Mouse (Mus musculus): ENCODE measurements around the gene Omt2a. TPM values are rescaled to one million over a fixed set of nuclear protein-coding genes. Genes with fewer than 3 reads are reported as not detected.
A peak's percentile ranks its signal among the peaks of the same experiment; 100 is the strongest.
"Not testable (repeated sequence)": the region's sequence is repeated elsewhere in the genome, so short reads cannot be mapped to it uniquely, and the experiment has no call there.

Omt2a gene
- total RNA-seq (2021): not detected in 2 replicates
- long read RNA-seq: 0 reads

DNA sequence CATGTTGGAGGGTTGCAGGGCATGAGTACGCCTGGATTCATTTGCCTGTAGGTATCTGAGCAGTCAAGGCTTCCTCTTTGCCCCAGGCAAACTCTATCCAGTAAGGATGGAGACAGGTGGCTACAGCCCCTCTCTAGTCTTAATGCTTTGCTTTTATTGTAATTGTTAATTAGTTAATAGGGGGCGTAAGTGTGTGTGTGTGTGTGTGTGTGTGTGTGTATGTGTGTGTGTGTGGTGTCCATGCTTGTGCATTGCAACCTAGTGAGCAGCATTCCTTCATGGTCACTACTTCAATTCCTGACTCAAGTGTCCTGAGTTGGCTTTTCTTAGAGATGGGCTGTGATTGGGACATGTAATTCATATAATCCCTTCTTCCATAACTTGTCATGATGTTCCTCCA, at the start of gene Omt2a:
TSS of gene Omt2a (minus strand) at position 101 of the 400 bp plus-strand sequence.
- DNase-seq: no peak

GRCm38 (mm10) chr9:78363374-78363773, 48.8 kb upstream of the Omt2a start:
- no peak for DNase-seq

DNA sequence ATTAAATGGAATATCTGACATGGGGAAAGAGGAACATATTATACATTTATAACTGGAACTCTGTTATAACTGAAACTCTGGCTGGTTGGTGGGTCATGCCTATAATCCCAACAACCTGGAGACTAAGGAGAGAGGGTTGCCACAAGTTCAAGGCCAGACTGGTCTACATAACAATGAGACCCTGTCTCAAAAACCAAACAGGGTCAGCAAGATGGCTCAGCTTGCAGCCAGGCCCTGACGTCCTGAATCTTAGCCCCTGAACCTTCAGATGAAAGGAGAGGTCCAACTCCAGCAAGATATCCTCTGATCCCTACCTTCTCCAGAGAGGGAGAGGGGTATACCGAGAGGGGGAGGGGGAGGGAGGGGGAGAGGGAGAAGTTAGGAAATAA, 45.9 kb upstream of the Omt2a start:
- no peak for DNase-seq

DNA sequence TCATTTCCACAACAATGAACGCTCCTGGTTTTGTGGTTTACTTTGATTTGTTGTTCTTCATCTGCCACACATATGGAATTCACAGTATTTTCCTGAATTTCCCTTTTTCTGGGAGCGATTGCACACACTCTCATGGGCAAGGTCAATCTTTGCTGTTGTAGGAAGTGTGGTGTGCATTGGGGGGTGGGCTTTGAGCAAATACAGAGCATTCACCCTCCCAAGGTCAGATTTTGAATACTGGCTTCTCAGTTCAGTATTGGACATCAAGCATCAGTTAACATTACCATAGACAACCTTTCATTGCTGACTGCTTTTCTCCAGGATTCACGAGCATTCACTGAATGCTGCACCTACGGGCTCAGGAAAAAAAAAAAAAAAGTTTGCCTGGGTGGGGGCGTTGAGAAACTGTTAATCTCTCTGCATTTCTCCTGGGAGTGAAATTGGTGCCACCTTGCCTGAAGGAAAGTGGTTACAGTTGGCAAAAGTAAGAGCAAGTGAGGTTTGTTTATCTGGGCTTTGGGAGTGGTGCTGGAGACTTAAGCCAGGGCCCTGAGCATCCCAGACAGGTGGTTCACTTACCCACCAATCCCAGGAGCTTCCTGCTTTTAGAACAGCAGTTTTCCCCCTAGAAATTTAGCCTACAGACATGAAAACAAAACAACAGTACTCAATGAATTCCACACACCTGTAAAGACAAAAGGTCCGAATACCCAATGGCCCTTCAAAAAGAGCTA, 45.3 kb upstream of the Omt2a start:
- DNase-seq: no peak

DNA sequence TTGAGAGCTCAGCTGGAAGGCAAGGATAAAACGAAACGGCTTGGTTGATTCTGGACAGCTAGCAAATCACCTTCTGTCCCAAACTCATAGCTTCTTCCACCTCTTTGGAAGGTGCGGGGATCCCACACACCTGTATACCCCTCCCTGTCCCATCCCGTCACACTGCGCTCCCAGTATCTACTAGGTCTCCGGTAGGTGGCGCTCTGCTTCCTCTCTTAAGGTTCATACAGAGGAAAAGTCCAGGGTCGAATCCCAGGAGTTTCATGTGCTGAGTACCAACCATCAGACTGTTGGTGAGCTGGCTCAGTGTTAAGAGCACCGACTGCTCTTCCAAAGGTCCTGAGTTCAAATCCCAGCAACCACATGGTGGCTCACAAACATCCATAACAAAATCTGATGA, 43.5 kb upstream of the Omt2a start:
- DNase-seq: peak; percentile 73

DNA sequence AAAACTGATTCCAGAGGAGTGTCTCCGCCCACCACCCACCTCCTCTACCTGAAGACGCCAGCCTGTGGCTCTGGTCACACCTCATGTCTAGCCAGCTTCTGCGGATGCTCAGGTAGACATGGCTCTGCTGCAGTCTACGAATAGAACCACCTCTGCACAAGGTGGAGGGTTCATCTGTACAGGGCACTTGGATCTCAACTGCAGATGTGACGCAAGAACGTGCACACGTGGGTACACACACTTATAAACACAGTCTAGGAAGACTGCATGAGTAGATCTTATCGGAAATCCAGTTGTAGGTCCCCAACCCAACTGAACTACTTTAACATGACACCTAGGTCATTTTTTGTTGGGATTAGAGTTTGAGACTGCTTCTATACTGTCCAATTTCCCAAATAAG, 41.0 kb upstream of the Omt2a start, which contains the start of gene Gsta2:
TSS of gene Gsta2 (minus strand) at position 178 of the 400 bp plus-strand sequence.
- DNase-seq: no peak

GRCm38 (mm10) chr9:78354665-78355578, 40.3 kb upstream of the Omt2a start:
- no peak for DNase-seq

- DNase-seq: no peak
Observed at GRCm38 (mm10) chr9:78351504-78352220, 37.1 kb upstream of the Omt2a start.

GRCm38 (mm10) chr9:78350007-78350406, 35.4 kb upstream of the Omt2a start:
- not testable (repeated sequence) for DNase-seq

GRCm38 (mm10) chr9:78349141-78349540, 34.5 kb upstream of the Omt2a start:
- not testable (repeated sequence) for DNase-seq

GRCm38 (mm10) chr9:78348206-78349004, 33.8 kb upstream of the Omt2a start:
- peak; percentile 27 for DNase-seq

DNA sequence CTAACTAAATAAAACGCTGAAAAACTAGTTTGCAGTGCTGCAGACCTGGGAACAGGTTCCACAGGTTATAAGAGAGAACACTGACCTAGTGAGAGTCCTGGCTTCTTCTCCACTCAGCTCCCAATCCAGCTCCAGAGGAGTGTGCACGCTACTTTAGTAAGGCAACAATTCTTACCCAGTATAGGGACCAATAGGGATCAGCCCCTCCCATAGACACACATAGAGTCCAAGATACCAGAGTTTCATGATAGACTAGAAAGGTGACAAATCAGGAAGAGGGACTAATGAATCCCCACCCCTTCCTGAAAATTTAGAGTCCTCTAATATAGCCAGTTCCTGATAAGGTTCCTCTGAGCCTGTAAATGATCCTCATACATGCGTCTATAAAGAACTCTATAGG, 32.4 kb upstream of the Omt2a start:
- no peak for DNase-seq

- not testable (repeated sequence) for DNase-seq
Observed at GRCm38 (mm10) chr9:78345235-78345634, 30.6 kb upstream of the Omt2a start.

DNA sequence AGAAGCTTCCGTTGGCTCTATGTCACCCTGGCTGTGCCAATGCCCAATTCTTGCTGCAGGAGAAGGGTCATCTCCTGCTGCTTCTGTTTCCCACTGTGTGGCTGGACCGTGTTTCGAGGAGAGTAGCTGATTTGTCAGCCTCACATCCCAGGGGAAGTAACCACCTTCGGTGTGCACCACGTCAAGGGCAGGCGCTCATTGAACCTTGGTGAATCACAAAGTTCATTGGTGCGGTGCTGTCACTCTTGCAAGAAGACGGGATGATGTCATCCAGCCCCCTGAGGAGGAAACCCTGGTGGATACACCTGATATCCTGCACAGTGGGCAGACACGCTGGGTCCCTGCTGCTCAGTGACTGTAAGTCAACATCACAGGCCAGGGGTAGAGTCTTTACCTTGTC, 28.5 kb upstream of the Omt2a start:
- DNase-seq: not testable (repeated sequence)

DNA sequence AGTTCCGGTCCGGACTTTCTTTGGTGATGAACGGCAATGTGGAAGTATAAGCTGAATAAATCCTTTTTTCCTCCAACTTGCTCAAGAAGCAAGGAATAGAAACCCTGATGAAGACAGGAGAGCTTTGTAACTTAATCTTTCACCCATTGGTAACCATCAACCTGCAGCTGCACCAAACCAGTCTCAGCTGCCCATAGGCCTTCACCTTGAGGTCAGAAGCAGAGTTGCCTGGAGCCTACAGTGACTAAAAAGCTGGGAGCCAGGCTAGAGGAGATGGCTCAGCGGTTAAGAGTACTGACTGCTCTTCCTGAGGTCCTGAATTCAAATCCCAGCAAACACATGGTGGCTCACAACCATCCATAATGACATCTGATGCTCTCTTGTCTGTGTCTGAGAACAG, 27.9 kb upstream of the Omt2a start:
- DNase-seq: not testable (repeated sequence)

DNA sequence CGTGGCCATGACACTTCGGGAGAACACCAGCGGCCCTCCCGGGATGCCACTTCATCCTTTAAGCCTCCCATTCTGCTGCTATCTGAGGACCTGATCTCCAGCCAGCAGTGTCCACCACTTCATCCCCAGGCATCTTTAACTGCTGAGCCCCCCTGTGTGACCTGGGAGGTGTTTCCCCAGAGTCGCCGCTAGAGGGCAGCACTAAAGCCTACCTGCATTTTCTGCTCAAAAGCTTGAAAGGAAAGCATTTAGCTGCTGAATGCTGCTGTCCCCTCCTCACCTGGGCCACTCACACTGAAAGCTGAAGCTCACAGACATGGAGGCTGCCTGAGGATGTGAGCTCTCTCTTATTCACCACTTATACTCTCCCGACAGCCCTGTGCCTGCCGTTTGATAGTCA, 25.7 kb upstream of the Omt2a start:
- peak; percentile 57 for DNase-seq

DNA sequence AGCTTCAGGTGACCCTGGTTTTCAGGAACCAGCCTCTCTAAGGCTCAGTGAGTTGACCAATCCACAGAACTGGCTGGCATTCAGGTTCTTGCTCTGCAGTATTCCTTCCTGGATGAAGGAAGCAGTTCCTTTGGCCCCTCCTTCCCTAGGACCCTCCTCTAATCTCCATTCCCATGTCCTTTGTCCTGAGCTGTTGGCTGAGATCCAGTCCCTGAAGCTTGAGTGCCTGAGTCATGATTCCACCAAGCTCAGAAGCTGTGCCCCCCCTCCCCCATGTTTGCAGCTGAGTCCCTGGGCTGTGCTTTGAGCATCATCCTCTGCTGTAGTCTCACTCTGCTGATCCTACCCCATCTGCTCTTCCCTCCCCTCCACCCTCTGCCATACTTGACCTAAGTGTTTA, 22.5 kb upstream of the Omt2a start:
- not testable (repeated sequence) for DNase-seq

- DNase-seq: not testable (repeated sequence)
Observed at GRCm38 (mm10) chr9:78327289-78327688, 12.7 kb upstream of the Omt2a start, which contains the start of gene Omt2b. Omt2b (plus strand) TSS chr9:78327589.

- no peak for DNase-seq
Observed at GRCm38 (mm10) chr9:78319499-78319898, 4.9 kb upstream of the Omt2a start.

GRCm38 (mm10) chr9:78308122-78308521, 6.5 kb downstream of the Omt2a start:
- not testable (repeated sequence) for DNase-seq

DNA sequence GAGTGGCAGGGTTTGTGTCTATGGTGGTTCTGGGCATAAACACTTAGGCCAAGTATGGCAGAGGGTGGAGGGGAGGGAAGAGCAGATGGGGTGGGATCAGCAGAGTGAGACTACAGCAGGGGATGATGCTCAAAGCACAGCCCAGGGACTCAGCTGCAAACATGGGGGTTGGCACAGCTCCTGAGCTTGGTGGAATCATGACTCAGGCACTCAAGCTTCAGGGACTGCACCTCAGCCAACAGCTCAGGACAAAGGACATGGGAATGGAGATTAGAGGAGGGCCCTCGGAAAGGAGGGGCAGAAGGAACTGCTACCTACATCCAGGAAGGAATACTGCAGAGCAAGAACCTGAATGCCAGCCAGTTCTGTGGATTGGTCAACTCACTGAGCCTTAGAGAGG, 15.5 kb downstream of the Omt2a start:
- not testable (repeated sequence) for DNase-seq

- DNase-seq: no peak
Observed at GRCm38 (mm10) chr9:78298232-78298631, 16.4 kb downstream of the Omt2a start.
